Mouse (Mus musculus) heart, adult 2 months (tissue): ENCODE data around the gene Vgf. TPM values are rescaled to one million over a fixed set of nuclear protein-coding genes. Genes with fewer than 3 reads are reported as not detected.

Source experiments
- DNase-seq, 2 experiments: peaks; one replicate each; pipeline ENCODE4 v3.0.0; 2021
- H3K27ac ChIP-seq: fragments of 200-600 bp; 2 replicates; pipeline ENCODE4 v1.8.1; 2022
- H3K27me3 ChIP-seq: fragments of 200-500 bp; 2 replicates; pipeline ENCODE4 v1.6.1; 2012; ENCODE audit warnings: mild to moderate bottlenecking, low read length, inconsistent platforms, mixed read lengths; ENCODE audit not compliant: control insufficient read depth, insufficient read depth
- H3K36me3 ChIP-seq: fragments of 200-500 bp; 2 replicates; pipeline ENCODE4 v1.6.1; 2012; ENCODE audit warnings: low read length, inconsistent platforms; ENCODE audit not compliant: control insufficient read depth, insufficient read depth
- H3K4me1 ChIP-seq: fragments of 200-500 bp; 2 replicates; pipeline ENCODE4 v1.6.1; 2011; ENCODE audit warnings: low read length; ENCODE audit not compliant: control insufficient read depth, insufficient read depth
- H3K4me3 ChIP-seq: fragments of 200-600 bp; 2 replicates; pipeline ENCODE4 v1.8.1; 2022
- H3K79me2 ChIP-seq: fragments of 200-500 bp; replicated peaks from 2 replicates; pipeline ENCODE4 v1.6.1; 2012; ENCODE audit warnings: mild to moderate bottlenecking, inconsistent platforms, low read length, moderate library complexity, mixed read lengths; ENCODE audit not compliant: control insufficient read depth, insufficient read depth
- H3K9ac ChIP-seq: fragments of 200-500 bp; 2 replicates; pipeline ENCODE4 v1.6.1; 2012; ENCODE audit warnings: low read depth, mild to moderate bottlenecking, control low read depth, inconsistent platforms, low read length, mixed read lengths
- CTCF ChIP-seq: fragments of 200-600 bp; IDR thresholded peaks from 2 replicates; pipeline ENCODE4 v1.8.1; 2022; ENCODE audit warnings: antibody characterized with exemption, mild to moderate bottlenecking, moderate library complexity
- EP300 ChIP-seq: fragments of 200-500 bp; IDR thresholded peaks from 2 replicates; pipeline ENCODE4 v1.6.1; 2011; ENCODE audit warnings: low read depth, low read length, control low read depth; ENCODE audit not compliant: insufficient read depth
- POLR2A ChIP-seq: fragments of 200-500 bp; IDR thresholded peaks from 2 replicates; pipeline ENCODE4 v1.6.1; 2011; ENCODE audit warnings: mild to moderate bottlenecking, low read depth, low read length, control low read depth; ENCODE audit not compliant: insufficient read depth
- WGBS: fragments of 180-500 bp; shearing (Covaris S2); methylation state at CpG from one replicate; pipeline ENCODE4 v1.1.7; 2018; 5-methylcytosine and 5-hydroxymethylcytosine counted together
- intact Hi-C: fragments of 180-260 bp; cut with DNase I; formaldehyde crosslinking; loops from one replicate; pipeline ENCODE4 v1.15.1; 2025
- microRNA-seq, 2 experiments: library from miRNA; unstranded; fragments of <30 nt; microRNA quantifications; one replicate each; pipeline ENCODE4 v1.2.0; 2021
- polyA plus RNA-seq: library from polyadenylated mRNA; depleted of rRNA; stranded (reverse); fragments of >200 nt; gene quantifications from 2 replicates; pipeline ENCODE4 v1.2.3, GENCODE M21; 2012; rRNA removed
- total RNA-seq, 2 experiments: library from RNA; stranded (reverse); gene quantifications; 2 replicates each; pipeline ENCODE4 v1.2.3; 2021

Vgf gene
- total and polyA plus RNA-seq, 3 experiments: 0.06 TPM; not detected in 2

DNA sequence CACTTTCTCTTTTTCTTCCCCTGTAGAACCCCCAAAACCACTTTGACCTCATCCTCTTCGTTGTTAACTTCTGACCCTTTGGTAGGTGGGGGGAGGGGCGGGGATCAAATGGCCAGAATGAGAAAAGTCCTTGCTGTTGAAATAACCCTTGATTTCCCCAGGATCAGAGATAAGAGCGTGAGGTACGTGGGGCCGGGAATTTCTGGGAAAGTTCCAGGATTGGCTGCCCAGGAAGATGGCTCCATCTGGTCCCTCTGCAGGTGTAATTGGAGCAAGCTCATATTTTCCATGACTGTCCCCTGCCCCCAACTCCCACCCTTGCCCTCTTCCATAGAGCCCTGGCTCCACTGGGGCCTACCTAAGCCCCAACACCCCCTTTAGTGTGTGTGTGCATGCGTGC, 49.5 kb downstream of the Vgf start:
- no peak for TF ChIP-seq POLR2A
- TF ChIP-seq CTCF: no peak
- TF ChIP-seq EP300: no peak
- 42% methylated on average over 6 of the region's 6 CpGs for WGBS
- H3K79me2 ChIP-seq: no peaks in the 10 kb centered on the region
- H3K4me3 ChIP-seq: no peak overlapping the region
- no peak overlapping the region for H3K9ac ChIP-seq
- H3K4me1 ChIP-seq: peaks cover 41% of the 10 kb centered on the region
- peak overlapping the region; percentile 94 for H3K27ac ChIP-seq
- no peak for DNase-seq
- H3K36me3 ChIP-seq: no peaks in the 10 kb centered on the region
- no peaks in the 10 kb centered on the region for H3K27me3 ChIP-seq
- intact Hi-C loops: no loop called here

DNA sequence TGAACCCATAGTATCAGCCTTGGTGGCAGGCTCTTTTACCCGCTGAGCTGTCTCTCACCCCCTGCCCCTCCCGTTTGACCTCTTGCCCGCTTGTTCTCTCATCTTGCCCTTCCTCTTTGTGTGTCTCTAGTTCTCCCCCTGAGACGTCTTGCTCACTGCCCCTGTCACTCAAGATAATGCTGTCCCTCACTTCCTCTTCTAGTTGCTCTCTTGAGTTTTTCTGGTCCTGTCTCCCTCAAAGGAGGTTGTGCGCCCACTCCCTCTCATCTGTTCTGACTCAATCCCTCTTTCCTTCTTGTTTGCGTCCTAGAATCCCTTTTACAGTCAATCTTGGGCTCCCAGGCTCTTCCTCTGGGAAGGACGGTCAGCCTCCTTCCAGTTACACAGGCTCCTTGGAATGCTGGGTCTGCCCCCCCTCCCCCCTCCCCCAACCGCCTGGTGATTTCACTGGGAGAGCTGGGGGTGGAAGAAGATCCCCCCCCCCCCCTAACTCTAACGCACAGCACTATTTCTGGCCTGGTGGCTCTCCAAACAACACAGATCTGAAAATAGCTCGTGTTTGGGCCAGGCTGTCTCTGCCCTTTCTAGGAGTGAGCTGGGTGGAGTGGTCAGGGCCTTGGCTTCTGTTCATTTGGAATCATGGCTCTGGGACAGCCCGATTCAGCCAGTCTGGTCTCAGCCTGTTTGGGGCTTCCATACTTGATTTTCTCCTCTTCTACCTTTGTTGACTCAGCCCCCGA, 50.2 kb downstream of the Vgf start:
- TF ChIP-seq CTCF: no peak
- TF ChIP-seq POLR2A: peak; percentile 35; the same call in 1 of the 2 replicates
- peak; percentile 79; the same call in 1 of the 2 replicates for TF ChIP-seq EP300
- intact Hi-C loops: no loop called here
- WGBS: 14% methylated on average over 12 of the region's 12 CpGs
- peak; percentile 56 to 80 for DNase-seq
- Histone ChIP-seq H3K79me2 (no peaks in the 10 kb centered on the region), H3K9ac (no peak overlapping the region; the same call in 1 of the 2 replicates), H3K36me3 (no peaks in the 10 kb centered on the region), H3K27ac (peak overlapping the region; percentile 89), H3K4me1 (peaks cover 41% of the 10 kb centered on the region), H3K27me3 (no peaks in the 10 kb centered on the region), H3K4me3 (no peak overlapping the region)

DNA sequence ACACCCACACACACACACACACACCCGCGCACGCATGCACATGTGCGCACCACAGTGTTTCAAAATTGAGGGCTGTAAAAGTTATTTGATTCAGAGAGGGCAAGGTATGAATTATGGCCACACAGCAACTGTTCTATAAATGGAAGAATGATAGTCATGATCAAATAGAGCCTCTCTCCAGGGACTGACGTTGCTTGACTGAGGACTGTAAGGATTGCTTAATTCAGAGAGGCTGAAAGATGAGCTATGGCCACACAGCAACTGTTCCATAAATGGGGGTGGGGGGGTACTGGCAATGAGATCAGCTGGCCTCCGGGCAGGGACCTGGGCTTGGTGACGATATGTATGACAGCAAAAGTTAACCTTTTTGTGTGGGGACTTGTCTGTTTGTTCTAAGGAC, 51.0 kb downstream of the Vgf start:
- peaks cover 40% of the 10 kb centered on the region for H3K4me1 ChIP-seq
- H3K9ac ChIP-seq: no peak overlapping the region
- H3K79me2 ChIP-seq: no peaks in the 10 kb centered on the region
- intact Hi-C loops: no loop called here
- no peaks in the 10 kb centered on the region for H3K36me3 ChIP-seq
- H3K27me3 ChIP-seq: no peaks in the 10 kb centered on the region
- TF ChIP-seq CTCF (no peak), POLR2A (no peak), EP300 (no peak)
- no peak overlapping the region for H3K4me3 ChIP-seq
- DNase-seq: no peak
- H3K27ac ChIP-seq: peak overlapping the region; percentile 89
- WGBS: 78% methylated on average over 7 of the region's 7 CpGs

DNA sequence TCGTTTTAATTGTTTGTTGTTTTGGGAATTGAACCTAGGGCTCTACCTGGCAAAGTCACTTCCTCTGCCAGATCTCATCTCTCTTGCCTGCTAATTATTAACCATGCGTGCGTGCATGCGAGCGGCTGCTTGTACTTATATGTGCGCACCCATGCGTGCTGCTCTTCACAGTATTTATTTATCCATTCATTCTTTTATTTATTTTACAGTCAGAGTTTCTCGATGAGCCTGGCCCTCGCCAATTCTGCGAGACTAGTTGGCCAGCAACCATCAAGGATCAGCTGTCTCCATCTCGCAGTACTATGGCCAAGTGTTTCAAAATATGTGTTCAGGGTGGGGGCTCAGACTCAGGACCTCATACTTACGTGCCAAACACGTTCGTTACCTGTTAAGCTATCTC, 51.8 kb downstream of the Vgf start:
- peak in 1 of 2 experiments; percentile 34 for DNase-seq

DNA sequence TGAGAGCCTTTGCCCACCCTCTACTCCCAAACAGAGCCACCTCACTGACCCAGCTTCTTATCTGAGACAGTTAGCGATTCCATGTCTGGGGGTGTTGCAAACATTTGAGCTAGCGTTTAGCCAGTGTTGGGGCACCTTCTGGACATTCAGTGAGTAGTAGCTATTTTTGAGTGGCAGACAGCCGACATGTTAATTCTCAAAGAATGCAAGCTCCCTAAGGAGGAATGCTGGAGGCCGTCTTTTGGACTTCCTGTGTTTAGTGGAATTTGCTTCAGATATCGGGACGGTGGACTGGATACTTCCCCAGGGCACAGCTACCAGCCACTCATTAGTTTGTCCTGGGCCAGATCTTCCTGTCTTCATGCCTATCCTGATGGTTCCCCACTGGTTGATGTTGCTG, 52.4 kb downstream of the Vgf start:
- Histone ChIP-seq H3K36me3 (no peaks in the 10 kb centered on the region), H3K27ac (peak overlapping the region; percentile 47), H3K4me1 (peaks cover 32% of the 10 kb centered on the region), H3K9ac (no peak overlapping the region), H3K79me2 (no peaks in the 10 kb centered on the region), H3K27me3 (no peaks in the 10 kb centered on the region), H3K4me3 (no peak overlapping the region)
- intact Hi-C loops: no loop called here
- WGBS: 14% methylated on average over 6 of the region's 6 CpGs
- TF ChIP-seq POLR2A (no peak), EP300 (no peak), CTCF (no peak)
- DNase-seq: peak in 1 of 2 experiments; percentile 31

More for the DNA sequence above, 51.8 kb downstream of the Vgf start:
- H3K27me3 ChIP-seq: no peaks in the 10 kb centered on the region
- no peaks in the 10 kb centered on the region for H3K79me2 ChIP-seq
- peaks cover 33% of the 10 kb centered on the region for H3K4me1 ChIP-seq
- TF ChIP-seq CTCF (no peak), EP300 (no peak), POLR2A (no peak)
- 71% methylated on average over 14 of the region's 14 CpGs for WGBS
- no peak overlapping the region for H3K4me3 ChIP-seq
- H3K27ac ChIP-seq: peak overlapping the region; percentile 47; the same call in 1 of the 2 replicates
- no peak overlapping the region for H3K9ac ChIP-seq
- intact Hi-C loops: no loop called here
- H3K36me3 ChIP-seq: no peaks in the 10 kb centered on the region

DNA sequence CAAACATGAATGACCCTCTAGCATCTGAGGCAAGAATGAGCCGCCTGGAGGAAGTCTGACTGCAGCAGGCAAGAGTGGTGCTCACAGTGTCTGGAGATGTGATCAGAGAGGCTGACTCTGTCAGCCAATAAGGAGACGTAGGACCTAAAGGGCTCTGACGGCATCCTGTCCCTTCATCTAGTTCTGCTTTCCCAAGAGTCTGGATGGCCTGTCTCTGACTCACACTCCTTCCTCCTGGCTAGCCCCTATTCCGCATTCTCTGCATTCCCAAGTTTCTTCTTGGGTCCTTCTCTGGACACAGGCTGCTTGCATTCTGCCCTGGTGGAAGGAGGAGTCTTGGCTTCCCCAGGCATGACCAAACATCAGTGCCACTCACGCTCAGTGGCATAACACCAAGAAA, 53.7 kb downstream of the Vgf start:
- WGBS: 36% methylated on average over 5 of the region's 5 CpGs
- Histone ChIP-seq H3K4me3 (no peak overlapping the region), H3K27me3 (no peaks in the 10 kb centered on the region), H3K79me2 (no peaks in the 10 kb centered on the region), H3K4me1 (peaks cover 28% of the 10 kb centered on the region), H3K36me3 (no peaks in the 10 kb centered on the region), H3K27ac (peak overlapping the region; percentile 44), H3K9ac (no peak overlapping the region)
- no peak for TF ChIP-seq CTCF
- 0 out of 2 replicates have a peak, but pooled peaks have one; percentile 36 for TF ChIP-seq EP300
- TF ChIP-seq POLR2A: no peak
- DNase-seq: peak in 1 of 2 experiments; percentile 49
- intact Hi-C loops: no loop called here

Small RNAs within 50 kb of the gene (microRNA-seq; reads per million reads assigned to microRNA genes)
- gene Mir702: 13.1 to 27.5 reads per million in 2 experiments

Other genes starting within 250 kb of the Vgf start
- under 1 TPM; 0.26 to 0.32 TPM for gene Col26a1, start 143.2 kb upstream of the Vgf start, total RNA-seq
- 0.61 and 1.3 TPM in 2 replicates for gene Col26a1, start 143.2 kb upstream of the Vgf start, polyA plus RNA-seq
- gene Ift22, start 118.2 kb upstream of the Vgf start, total RNA-seq: 10 to 100 TPM in 1 of 2 experiments, 1 to 10 TPM in 1; 8.7 to 10.9 TPM
- gene Ift22, start 118.2 kb upstream of the Vgf start, polyA plus RNA-seq: 7.2 and 7.8 TPM in 2 replicates
- 100 to 1,000 TPM; 176 to 197 TPM for gene Fis1, start 73.1 kb upstream of the Vgf start, total RNA-seq
- gene Fis1, start 73.1 kb upstream of the Vgf start, polyA plus RNA-seq: 150 and 152 TPM in 2 replicates
- gene Cldn15, start 59.8 kb upstream of the Vgf start, total RNA-seq: 1 to 10 TPM; 7.3 to 8.7 TPM
- 13.3 and 15.1 TPM in 2 replicates for gene Cldn15, start 59.8 kb upstream of the Vgf start, polyA plus RNA-seq
- gene Plod3, start 39.4 kb upstream of the Vgf start, total RNA-seq: 10 to 100 TPM; 32.0 to 37.1 TPM
- gene Plod3, start 39.4 kb upstream of the Vgf start, polyA plus RNA-seq: 30.3 and 30.8 TPM in 2 replicates
- 10 to 100 TPM; 65.5 to 70.1 TPM for gene Znhit1, start 38.4 kb upstream of the Vgf start, total RNA-seq
- gene Znhit1, start 38.4 kb upstream of the Vgf start, polyA plus RNA-seq: 53.6 and 58.4 TPM in 2 replicates
- gene Ap1s1, start 19.7 kb downstream of the Vgf start, total RNA-seq: 10 to 100 TPM; 33.9 to 36.8 TPM
- gene Ap1s1, start 19.7 kb downstream of the Vgf start, polyA plus RNA-seq: 23.4 and 38.6 TPM in 2 replicates
- 10 to 100 TPM; 24.0 to 29.6 TPM for gene Serpine1, start 45.9 kb downstream of the Vgf start, total RNA-seq
- 21.9 and 41.8 TPM in 2 replicates for gene Serpine1, start 45.9 kb downstream of the Vgf start, polyA plus RNA-seq
- gene Trim56, start 89.8 kb downstream of the Vgf start, total RNA-seq: 10 to 100 TPM; 19.0 to 22.2 TPM
- gene Trim56, start 89.8 kb downstream of the Vgf start, polyA plus RNA-seq: 6.9 and 7.5 TPM in 2 replicates
- gene Muc3, start 122.9 kb downstream of the Vgf start, total RNA-seq: not detected
- not detected in 2 replicates for gene Muc3, start 122.9 kb downstream of the Vgf start, polyA plus RNA-seq
- gene Muc3a, start 186.0 kb downstream of the Vgf start, total RNA-seq: under 1 TPM; 0.16 to 0.37 TPM
- gene Muc3a, start 186.0 kb downstream of the Vgf start, polyA plus RNA-seq: 0.53 and 0.90 TPM in 2 replicates